Mouse (Mus musculus) mesoderm, embryonic 11.5 days (tissue): Measurements from ENCODE around the gene Cpeb2.

Source experiments
- DNase-seq: peaks from one replicate; pipeline ENCODE4 v3.0.0-alpha.2; 2012; ENCODE audit warnings: low read depth, low spot score

Gene Cpeb2

GRCm38 (mm10) chr5:43232480-43233315 is at the start of gene Cpeb2:
Gene Cpeb2 (plus strand): TSS chr5:43233170.
- peak; percentile 96 for DNase-seq

GRCm38 (mm10) chr5:43183556-43183955 is 49.4 kb upstream of the Cpeb2 start:
- DNase-seq: no peak

DNA sequence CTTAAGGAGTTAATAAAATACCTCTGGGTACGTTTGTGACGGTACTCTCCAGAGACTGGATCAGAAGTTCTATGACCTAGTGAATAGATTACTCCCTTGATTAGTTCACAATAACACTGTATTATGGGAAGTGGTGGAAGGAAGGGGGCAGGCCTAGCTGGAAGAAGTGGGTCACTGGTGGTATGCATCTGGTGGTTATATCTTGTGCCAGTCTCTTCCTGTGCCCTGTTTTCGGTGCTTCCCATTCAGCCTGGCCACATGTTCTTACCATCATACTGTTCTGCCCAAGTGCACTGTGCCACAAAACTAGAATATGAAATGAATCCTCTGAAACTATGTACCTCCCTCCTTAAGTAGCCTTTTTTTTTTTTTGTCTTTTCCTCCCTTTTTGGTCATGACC is 48.1 kb upstream of the Cpeb2 start:
- DNase-seq: no peak

- no peak for DNase-seq
Observed at GRCm38 (mm10) chr5:43185478-43185877, 47.5 kb upstream of the Cpeb2 start.

DNA sequence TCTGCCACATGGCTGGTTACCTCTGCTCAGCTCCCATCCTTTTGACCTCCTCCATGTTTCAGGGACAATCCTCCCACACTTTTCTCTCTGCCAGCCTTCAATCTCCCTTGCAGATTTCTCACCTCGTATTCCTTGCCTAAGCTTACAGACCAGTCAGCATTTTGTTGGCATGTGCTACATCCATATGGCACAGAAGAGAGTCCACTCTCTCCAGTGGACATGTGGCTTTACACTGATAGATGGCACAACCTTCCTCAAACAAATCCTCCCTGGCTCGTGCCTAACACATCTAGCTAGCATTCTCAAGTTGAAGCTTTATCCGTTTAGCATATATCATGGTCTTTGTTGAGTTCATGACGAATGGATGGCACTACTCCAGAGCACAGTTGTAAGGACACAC is 32.3 kb upstream of the Cpeb2 start:
- no peak for DNase-seq

GRCm38 (mm10) chr5:43206495-43207053 is 26.4 kb upstream of the Cpeb2 start:
- no peak for DNase-seq

- no peak for DNase-seq
Observed at GRCm38 (mm10) chr5:43217468-43217867, 15.5 kb upstream of the Cpeb2 start.

DNA sequence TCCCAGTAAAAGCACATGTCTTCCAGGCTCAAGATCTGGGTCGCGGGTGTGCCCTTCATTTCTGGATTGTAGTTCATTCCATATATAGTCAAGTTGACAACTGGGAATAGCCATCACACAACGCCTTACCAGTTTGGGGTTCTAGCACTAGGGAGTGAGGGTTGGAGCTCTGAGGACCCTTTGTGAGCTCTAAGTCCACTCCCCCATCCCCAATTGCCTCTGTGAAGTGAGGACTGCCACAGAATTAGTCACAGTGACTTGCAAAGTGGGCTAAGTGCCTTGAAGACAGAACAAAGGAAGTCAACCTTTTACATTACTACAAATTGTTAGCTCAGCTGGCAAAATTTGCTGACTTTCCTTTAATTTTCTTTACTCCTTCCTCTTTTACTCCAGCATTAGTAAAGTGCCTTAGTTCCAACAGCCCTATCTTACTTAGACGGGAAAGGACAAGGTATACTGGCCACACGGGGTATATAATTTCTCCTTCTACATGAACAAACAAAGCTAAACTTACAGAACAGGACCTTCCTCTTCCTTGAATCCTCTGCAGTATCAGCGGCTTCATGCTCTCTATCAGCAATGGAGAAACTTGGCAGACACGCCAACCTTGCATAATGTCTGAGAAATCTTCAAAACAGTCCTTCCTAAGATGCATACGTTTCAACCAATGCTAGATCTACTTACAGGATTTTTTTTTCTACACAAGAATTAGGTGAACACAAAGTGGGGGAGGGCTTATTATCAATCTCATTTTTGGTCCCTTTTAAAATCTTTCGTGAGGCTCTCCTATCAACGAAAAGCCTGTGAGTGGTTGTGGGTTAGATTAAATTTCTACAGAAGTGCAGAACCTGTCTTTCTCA is 14.8 kb upstream of the Cpeb2 start:
- DNase-seq: no peak

DNA sequence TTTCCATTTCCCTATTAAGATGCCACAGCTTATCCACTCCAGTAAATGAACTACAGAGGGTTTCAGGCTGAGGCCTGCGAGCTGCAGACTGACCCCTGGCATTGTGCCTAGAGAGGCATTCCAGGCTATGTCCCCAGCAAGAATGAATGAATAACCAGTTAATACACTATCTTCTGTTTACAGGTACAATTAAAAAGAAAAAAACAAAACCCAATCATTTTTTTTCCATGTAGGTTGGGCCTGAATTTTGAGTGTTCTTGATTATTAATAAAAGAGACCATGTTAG is 14.2 kb upstream of the Cpeb2 start:
- no peak for DNase-seq

DNA sequence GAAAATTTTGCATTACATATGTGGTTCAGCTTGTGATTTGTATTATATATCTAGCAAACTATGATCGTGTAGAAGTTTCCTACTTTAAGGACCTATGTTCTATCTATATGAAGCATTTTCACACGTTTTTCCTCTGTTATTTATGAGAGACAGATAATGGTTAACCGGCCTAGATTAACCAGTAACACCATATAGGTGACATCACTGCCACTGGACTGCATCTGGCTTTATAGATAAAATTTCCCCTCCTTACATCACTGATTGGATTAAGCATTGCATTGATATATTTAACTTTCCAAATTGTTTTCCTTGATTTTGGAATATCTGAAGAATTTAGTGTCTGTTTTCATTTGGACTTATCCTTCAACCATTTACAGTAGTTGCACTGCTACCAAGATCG is 9.6 kb upstream of the Cpeb2 start:
- DNase-seq: no peak

GRCm38 (mm10) chr5:43224245-43224644 is 8.7 kb upstream of the Cpeb2 start:
- DNase-seq: no peak

DNA sequence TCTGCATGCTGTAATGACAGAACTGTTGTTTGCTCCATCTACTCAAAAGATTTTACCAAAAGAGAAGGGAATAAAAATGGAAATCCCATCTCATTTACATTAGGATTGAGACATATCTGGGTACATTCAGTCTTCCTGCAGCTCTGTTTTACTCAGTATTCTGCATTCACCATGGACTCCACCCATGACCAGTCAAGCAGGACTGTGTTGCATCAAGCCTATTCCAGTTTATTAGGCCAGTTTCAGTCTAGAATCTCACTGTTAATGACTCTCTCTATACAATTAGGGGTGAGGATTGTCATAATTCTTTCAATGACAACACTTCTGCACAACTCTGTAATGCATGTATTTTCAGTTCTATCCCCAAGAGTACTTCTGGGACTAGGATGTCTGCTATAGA is 6.8 kb upstream of the Cpeb2 start:
- no peak for DNase-seq

- no peak for DNase-seq
Observed at GRCm38 (mm10) chr5:43227607-43228006, 5.4 kb upstream of the Cpeb2 start.

DNA sequence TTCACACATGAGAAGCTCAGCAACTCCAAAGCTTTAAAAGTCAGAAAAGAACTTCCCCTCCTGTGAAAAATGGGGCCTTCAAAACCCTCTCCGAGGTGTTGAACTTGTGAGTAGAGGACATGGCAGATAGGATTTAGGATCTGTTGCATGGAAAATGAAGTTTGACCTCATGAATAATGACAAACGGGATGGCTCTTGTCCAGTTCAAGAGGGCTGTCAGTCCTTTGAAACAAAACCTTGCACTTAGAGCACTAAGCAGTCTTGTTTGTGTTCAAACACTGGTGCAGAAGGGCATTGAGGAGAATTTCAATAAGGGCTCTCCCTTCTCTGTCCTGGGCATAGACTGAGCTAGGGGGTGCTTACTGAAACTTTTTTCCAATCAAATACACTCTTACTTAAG is 1.9 kb upstream of the Cpeb2 start:
- no peak for DNase-seq

GRCm38 (mm10) chr5:43232149-43232479 is 856 bp upstream of the Cpeb2 start:
- no peak for DNase-seq

DNA sequence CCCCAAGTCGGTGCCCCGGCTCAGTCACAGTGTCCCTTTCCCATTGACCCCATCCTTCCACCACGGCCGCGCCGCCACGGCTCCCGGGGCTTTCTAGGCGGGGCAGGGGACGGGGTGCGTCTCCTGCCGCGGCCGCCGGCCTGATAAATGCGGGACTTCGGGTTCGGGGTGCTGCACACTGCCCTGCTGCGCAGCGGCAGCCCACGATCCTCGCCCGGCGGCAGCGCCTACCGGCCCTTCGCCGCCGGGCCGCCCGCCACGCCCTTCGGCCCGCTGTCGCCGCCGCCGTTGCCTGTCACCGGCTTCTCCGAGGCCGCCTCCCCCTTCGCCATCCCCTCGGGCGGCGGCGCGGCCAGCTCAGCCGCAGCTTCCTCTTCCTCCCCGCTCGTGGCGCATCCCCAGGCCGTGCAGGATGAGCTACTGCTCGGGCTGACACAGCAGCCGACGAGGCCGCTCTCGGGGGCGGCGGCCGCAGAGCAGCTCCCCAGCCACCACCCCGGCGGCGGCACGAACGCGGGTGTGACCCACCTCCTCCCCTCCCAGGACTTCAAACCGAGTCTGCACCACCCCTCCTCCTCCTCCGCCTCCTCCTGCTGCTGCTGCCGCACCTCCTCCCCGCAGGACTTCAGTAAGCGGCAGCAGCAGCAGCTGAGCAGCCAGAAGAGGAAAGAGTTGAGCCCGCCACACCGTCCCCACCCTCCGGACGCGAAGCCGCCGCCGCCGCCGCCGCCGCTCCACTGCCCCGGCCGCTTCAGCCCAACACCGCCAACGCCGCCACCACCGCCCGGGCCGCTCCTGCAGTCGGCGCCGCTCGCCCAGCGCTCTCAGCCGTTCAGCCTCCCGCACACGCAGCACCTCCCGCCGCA is 579 bp downstream of the Cpeb2 start:
- peak; percentile 64 for DNase-seq

DNA sequence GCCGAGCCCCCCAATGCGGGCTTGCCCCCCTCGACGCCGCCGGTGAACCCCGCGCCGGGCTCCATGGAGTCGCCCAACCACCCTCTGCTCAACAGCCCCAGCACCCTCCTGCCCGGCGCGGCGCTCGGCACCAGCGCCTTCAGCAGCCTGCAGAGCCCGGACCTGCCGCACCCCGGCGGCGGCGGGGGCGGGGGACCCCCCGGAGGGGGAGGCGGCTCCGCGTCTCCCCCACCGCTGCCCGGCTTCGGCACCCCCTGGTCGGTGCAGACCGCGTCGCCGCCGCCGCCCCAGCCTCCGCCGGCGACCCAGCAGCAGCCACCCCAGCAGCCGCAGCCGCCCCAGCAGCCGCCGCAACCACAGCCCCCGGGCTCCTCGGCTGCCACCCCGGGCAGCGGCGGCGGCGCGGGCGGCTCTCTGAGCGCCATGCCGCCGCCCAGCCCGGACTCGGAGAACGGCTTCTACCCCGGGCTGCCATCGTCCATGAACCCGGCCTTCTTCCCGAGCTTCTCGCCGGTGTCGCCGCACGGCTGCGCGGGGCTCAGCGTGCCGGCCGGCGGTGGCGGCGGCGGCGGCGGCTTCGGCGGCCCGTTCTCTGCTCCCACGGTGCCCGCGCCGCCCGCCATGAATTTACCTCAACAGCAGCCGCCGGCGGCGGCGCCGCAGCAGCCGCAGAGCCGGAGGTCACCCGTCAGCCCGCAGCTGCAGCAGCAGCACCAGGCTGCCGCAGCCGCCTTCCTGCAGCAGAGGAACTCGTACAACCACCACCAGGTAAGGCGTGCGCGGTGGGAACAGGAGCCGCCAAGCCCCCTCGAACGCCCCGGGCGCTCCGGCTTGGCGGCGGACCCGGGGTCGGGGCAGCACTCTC is 1.6 kb downstream of the Cpeb2 start:
- DNase-seq: no peak

- peak; percentile 36 for DNase-seq
Observed at GRCm38 (mm10) chr5:43235186-43235785, 2.3 kb downstream of the Cpeb2 start.

- no peak for DNase-seq
Observed at GRCm38 (mm10) chr5:43235997-43236396, 3.0 kb downstream of the Cpeb2 start.

DNA sequence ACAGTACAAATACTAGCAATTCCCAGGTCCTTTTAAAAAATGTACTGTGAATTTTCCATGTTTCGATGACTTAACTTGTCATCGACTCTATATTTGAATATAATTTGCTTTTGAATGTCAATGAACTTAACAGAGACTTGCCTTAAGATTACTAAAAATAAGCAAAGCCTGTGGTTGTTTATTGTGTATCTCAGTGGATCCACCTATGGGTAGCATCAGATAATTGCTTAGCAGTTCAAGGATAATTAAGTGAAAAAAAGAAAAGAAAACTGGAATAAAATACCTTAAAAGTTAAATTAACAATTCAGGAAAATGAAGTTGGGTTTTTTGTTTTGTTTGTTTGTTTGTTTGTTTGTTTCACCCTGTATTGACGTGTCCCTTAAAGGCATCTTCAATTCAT is 3.5 kb downstream of the Cpeb2 start:
- DNase-seq: no peak

- no peak for DNase-seq
Observed at GRCm38 (mm10) chr5:43237238-43237637, 4.3 kb downstream of the Cpeb2 start.
